ENCODE assay signal across 26 mouse cellular contexts in genomic region chr9:123826631-123827030, GRCm38 (mm10). TPM values are rescaled to one million over a fixed set of nuclear protein-coding genes. Genes with fewer than 3 reads are reported as not detected.
A peak's percentile ranks its signal among the peaks of the same experiment; 100 is the strongest.
DNase-seq lines count a peak whose midpoint lies in the region; ATAC-seq lines count a peak whose summit lies in the region.
"Had no signal": no experiment of that assay in that cellular context is flagged by ENCODE, and none has a peak within 500 bp of the region (broad histone marks: within the 10 kb centered on the region; RNA-seq: fewer than 3 reads in every experiment).

No protein-coding gene starts in this region.

- H3K36me3 ChIP-seq in lung, embryonic 16.5 days (ENCODE audit: control insufficient read depth, insufficient read depth, low read length) = peaks cover 40% of the 10 kb centered on the region

- 60% methylated on average over 3 of the region's 3 CpGs for WGBS in lung, embryonic 16.5 days

- H3K27ac ChIP-seq in lung, embryonic 16.5 days (ENCODE audit: low read length) = peak overlapping the region; percentile 42; the same call in 1 of the 2 replicates
- H3K27ac ChIP-seq: forebrain, embryonic 10.5 days; forebrain, embryonic 13.5 days; hindbrain, embryonic 12.5 days; hindbrain, embryonic 15.5 days had no signal

- no peak overlapping the region for H3K4me2 ChIP-seq in lung, embryonic 16.5 days (ENCODE audit: low read depth, low read length)
- H3K4me2 ChIP-seq: forebrain, embryonic 13.5 days; heart, embryonic 11.5 days; hindbrain, embryonic 12.5 days; hindbrain, embryonic 15.5 days had no signal

- no peaks in the 10 kb centered on the region; the same call in 1 of the 2 replicates for H3K4me1 ChIP-seq in lung, embryonic 16.5 days (replicated peaks; ENCODE audit: control insufficient read depth, insufficient read depth, low read length)
- H3K4me1 ChIP-seq: forebrain, embryonic 10.5 days; forebrain, embryonic 13.5 days; hindbrain, embryonic 12.5 days; hindbrain, embryonic 15.5 days had no signal

- DNase-seq in lung, adult 18-20 months = peak; percentile 54 to 60
- DNase-seq in lung, postnatal 10 days = no peak
- no peak for DNase-seq in lung, postnatal 4 days
- DNase-seq in lung, postnatal 36 days = peak; percentile 61
- DNase-seq in heart, adult 18-20 months = no peak
- DNase-seq: adrenal gland, postnatal 10 days; adrenal gland, postnatal 36 days; cerebellum, adult 18-20 months; cerebellum, adult 9-10 months; cerebellum, postnatal 14 days; gastrocnemius, postnatal 10 days; gastrocnemius, postnatal 36 days had no signal

- no peak overlapping the region for H3K4me3 ChIP-seq in lung, embryonic 16.5 days (ENCODE audit: low read length)
- H3K4me3 ChIP-seq: forebrain, embryonic 10.5 days; forebrain, embryonic 13.5 days; hindbrain, embryonic 12.5 days; hindbrain, embryonic 15.5 days had no signal

- no peak overlapping the region for H3K9ac ChIP-seq in lung, embryonic 16.5 days (ENCODE audit: low read length)
- H3K9ac ChIP-seq: forebrain, embryonic 13.5 days; hindbrain, embryonic 12.5 days; hindbrain, embryonic 15.5 days had no signal

- peak; percentile 80 for ATAC-seq in lung, embryonic 16.5 days (ENCODE audit: low read depth)
- ATAC-seq: forebrain, embryonic 13.5 days; forebrain, embryonic 16.5 days; Patski had no signal

- no peaks in the 10 kb centered on the region for H3K27me3 ChIP-seq in lung, embryonic 16.5 days (ENCODE audit: control insufficient read depth, insufficient read depth, low read depth, low read length)
- H3K27me3 ChIP-seq: forebrain, embryonic 13.5 days; hindbrain, embryonic 12.5 days; hindbrain, embryonic 15.5 days; Patski had no signal

- H3K9me3 ChIP-seq in lung, embryonic 16.5 days (ENCODE audit: control insufficient read depth, low read length) = no peaks in the 10 kb centered on the region
- H3K9me3 ChIP-seq: forebrain, embryonic 10.5 days; forebrain, embryonic 13.5 days; hindbrain, embryonic 12.5 days; hindbrain, embryonic 15.5 days had no signal

RNA-seq across cellular contexts. Expression of gene Cxcr6, which starts 20.4 kb away (rescaled TPM):
- polyA plus RNA-seq in lung, embryonic 16.5 days (2015; fragmentation: Nextera tagmentation; extraction: Ambion mirVana) = 0.43 and 0.75 TPM in 2 replicates
- under 1 TPM; 0.17 to 0.39 TPM for total RNA-seq in heart, adult 18-20 months (2021)
- total RNA-seq: gastrocnemius, postnatal 10 days; gastrocnemius, postnatal 36 days; granulocyte monocyte progenitor cell, adult 5-6 weeks had no signal
- polyA plus RNA-seq: embryonic facial prominence, embryonic 11.5 days had no signal

RNA-seq across cellular contexts. Expression of gene Fyco1, which starts 25.1 kb away (rescaled TPM):
- 14.2 and 15.5 TPM in 2 replicates for polyA plus RNA-seq in lung, embryonic 16.5 days (2015; fragmentation: Nextera tagmentation; extraction: Ambion mirVana)
- 100 to 1,000 TPM; 257 TPM for total RNA-seq in heart, adult 18-20 months (2021)

RNA-seq across cellular contexts. Expression of gene Xcr1, which starts 35.2 kb away (rescaled TPM):
- 0.05 TPM in 1 of 2 replicates, not detected in the other for polyA plus RNA-seq in lung, embryonic 16.5 days (2015; fragmentation: Nextera tagmentation; extraction: Ambion mirVana)
- under 1 TPM in 1 of 2 experiments, not detected in 1; 0.13 TPM for total RNA-seq in heart, adult 18-20 months (2021)
- total RNA-seq: gastrocnemius, adult 18-20 months; gastrocnemius, postnatal 36 days; granulocyte monocyte progenitor cell, adult 5-6 weeks; heart, adult 8-10 months; heart, postnatal 25 days had no signal
- polyA plus RNA-seq: embryonic facial prominence, embryonic 11.5 days; heart, embryonic 11.5 days; heart, embryonic 14.5 days had no signal

Comparison
In these comparisons a context has a peak if more than half of its experiments do, and no peak if none do; other contexts are left out.
1. DNase-seq: peak in lung, adult 18-20 months (2 of 2) and lung, postnatal 36 days (single experiment); none in lung, postnatal 10 days (single experiment), lung, postnatal 4 days (0 of 2) and heart, adult 18-20 months (0 of 2).